Mouse (Mus musculus): ENCODE measurements around the gene Pck2.

- TF ChIP-seq CTCF (IDR thresholded peaks at IDR 0.05; ENCODE audit: low read depth, low read length) (no peak), POLR2A (IDR thresholded peaks at IDR 0.05; ENCODE audit: borderline replicate concordance, low read depth, low read length) (no peak)
These were observed 52.2 kb downstream of the Pck2 start for GRCm38 (mm10) chr14:55592226-55592625.

All from bone marrow macrophage, adult 2 months (primary cell).